Mouse (Mus musculus) midbrain, embryonic 16.5 days (tissue): ENCODE data around the gene Med14. TPM values are rescaled to one million over a fixed set of nuclear protein-coding genes. Genes with fewer than 3 reads are reported as not detected.

Source experiments
- ATAC-seq: fragments of 200-750 bp; cut with Nextera tagmentation; 2 replicates; pipeline ENCODE4 v1.8.0; 2017; ENCODE audit warnings: moderate TSS enrichment
- H3K27ac ChIP-seq: fragments of 300-500 bp; sonication (generic); 2 replicates; pipeline ENCODE4 v1.5.1; 2014; ENCODE audit warnings: mild to moderate bottlenecking, low read length, mixed read lengths
- H3K27me3 ChIP-seq: fragments of 300-500 bp; sonication (generic); 2 replicates; pipeline ENCODE4 v1.6.1; 2014; ENCODE audit warnings: low read depth, low read length, mixed read lengths; ENCODE audit not compliant: control insufficient read depth, insufficient read depth
- H3K36me3 ChIP-seq: fragments of 300-500 bp; sonication (generic); 2 replicates; pipeline ENCODE4 v1.6.1; 2014; ENCODE audit warnings: mild to moderate bottlenecking, low read length, moderate library complexity, mixed read lengths; ENCODE audit not compliant: control insufficient read depth, insufficient read depth
- H3K4me1 ChIP-seq: fragments of 300-500 bp; sonication (generic); 2 replicates; pipeline ENCODE4 v1.6.1; 2014; ENCODE audit warnings: mild to moderate bottlenecking, low read length, mixed read lengths; ENCODE audit not compliant: control insufficient read depth, insufficient read depth
- H3K4me2 ChIP-seq: fragments of 300-500 bp; sonication (generic); 2 replicates; pipeline ENCODE4 v1.6.1; 2014; ENCODE audit warnings: mild to moderate bottlenecking, low read length, mixed read lengths
- H3K4me3 ChIP-seq: fragments of 300-500 bp; sonication (generic); 2 replicates; pipeline ENCODE4 v1.5.1; 2014; ENCODE audit warnings: low read depth, mild to moderate bottlenecking, low read length, moderate library complexity, mixed read lengths
- H3K9ac ChIP-seq: fragments of 300-500 bp; sonication (generic); 2 replicates; pipeline ENCODE4 v1.6.1; 2014; ENCODE audit warnings: low read depth, low read length, mixed read lengths
- H3K9me3 ChIP-seq: fragments of 300-500 bp; sonication (generic); replicated peaks from 2 replicates; pipeline ENCODE4 v1.6.1; 2014; ENCODE audit warnings: mild to moderate bottlenecking, low read length, mixed read lengths; ENCODE audit not compliant: control insufficient read depth, poor library complexity, severe bottlenecking
- WGBS: fragments of 180-500 bp; shearing (Covaris S2); extraction: QIAGEN DNeasy Blood & Tissue Kit; methylation state at CpG from one replicate; pipeline ENCODE4 v1.1.7; 2014; 5-methylcytosine and 5-hydroxymethylcytosine counted together
- polyA plus RNA-seq: library from polyadenylated mRNA; unstranded; fragments of >200 nt; fragmentation: Nextera tagmentation; extraction: Ambion mirVana; gene quantifications from 2 replicates; pipeline ENCODE4 v1.2.1, GENCODE M21; 2015

Med14 gene
- polyA plus RNA-seq, 1 experiment from 2014 or later, result 11.8 TPM

DNA sequence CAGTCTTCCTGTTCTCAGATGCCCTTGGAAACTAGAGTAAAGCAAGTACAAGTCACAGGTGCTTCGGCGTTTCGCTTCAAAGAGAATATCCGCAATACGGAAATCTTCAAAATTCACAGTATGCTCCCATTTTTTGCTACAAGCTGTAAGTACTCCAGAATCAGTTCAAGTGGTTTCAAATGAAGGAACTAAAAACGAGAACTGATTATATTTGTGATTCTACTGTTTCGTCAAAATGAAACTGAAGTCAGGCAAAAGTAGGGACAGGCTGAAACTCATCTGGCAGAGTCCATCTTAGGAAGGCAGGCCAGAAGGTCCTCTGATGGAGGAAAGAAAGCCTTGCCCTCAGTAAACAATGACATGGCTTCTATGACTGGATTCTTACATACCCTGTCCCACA, 48.1 kb downstream of the Med14 start:
- no peak for ATAC-seq
- no peaks in the 10 kb centered on the region for H3K4me1 ChIP-seq
- H3K9ac ChIP-seq, result no peak overlapping the region
- H3K27ac ChIP-seq, result no peak overlapping the region
- no peaks in the 10 kb centered on the region for H3K27me3 ChIP-seq
- H3K9me3 ChIP-seq, result no peaks in the 10 kb centered on the region
- no peak overlapping the region for H3K4me2 ChIP-seq
- H3K4me3 ChIP-seq, result no peak overlapping the region
- H3K36me3 ChIP-seq, result 0 out of 2 replicates have a peak, but pooled peaks cover 4% of the 10 kb centered on the region
- WGBS, result 90% methylated on average over 7 of the region's 7 CpGs

- Histone ChIP-seq H3K9ac (no peak overlapping the region), H3K4me3 (no peak overlapping the region), H3K9me3 (no peaks in the 10 kb centered on the region), H3K36me3 (no peaks in the 10 kb centered on the region; the same call in 1 of the 2 replicates), H3K4me2 (no peak overlapping the region), H3K4me1 (no peaks in the 10 kb centered on the region), H3K27ac (no peak overlapping the region), H3K27me3 (no peaks in the 10 kb centered on the region)
- WGBS, result 89% methylated on average over 8 of the region's 8 CpGs
- ATAC-seq, result no peak
Observed at GRCm38 (mm10) chrX:12686910-12687309, 75.0 kb downstream of the Med14 start.

- no peak for ATAC-seq
- Histone ChIP-seq H3K4me2 (no peak overlapping the region), H3K9ac (no peak overlapping the region)
Observed at GRCm38 (mm10) chrX:12686071-12686470, 75.8 kb downstream of the Med14 start.

GRCm38 (mm10) chrX:12677396-12677795, 84.5 kb downstream of the Med14 start:
- Histone ChIP-seq H3K27me3 (no peaks in the 10 kb centered on the region), H3K4me2 (no peak overlapping the region), H3K4me3 (no peak overlapping the region), H3K9me3 (no peaks in the 10 kb centered on the region), H3K27ac (no peak overlapping the region), H3K36me3 (no peaks in the 10 kb centered on the region), H3K4me1 (peaks cover 7% of the 10 kb centered on the region), H3K9ac (no peak overlapping the region)
- WGBS, result 26% methylated on average over 6 of the region's 6 CpGs
- ATAC-seq, result no peak

More at GRCm38 (mm10) chrX:12686071-12686470, 75.8 kb downstream of the Med14 start:
- no peaks in the 10 kb centered on the region for H3K9me3 ChIP-seq
- no peaks in the 10 kb centered on the region for H3K4me1 ChIP-seq
- no peaks in the 10 kb centered on the region for H3K27me3 ChIP-seq
- no peaks in the 10 kb centered on the region; the same call in 1 of the 2 replicates for H3K36me3 ChIP-seq
- H3K27ac ChIP-seq, result no peak overlapping the region
- H3K4me3 ChIP-seq, result no peak overlapping the region

GRCm38 (mm10) chrX:12673054-12673775, 88.7 kb downstream of the Med14 start, which contains the start of gene 1810030O07Rik:
1810030O07Rik (minus strand) TSS chrX:12673668.
- Histone ChIP-seq H3K4me2 (peak within 1 kb of the TSS; percentile 64), H3K27me3 (no peaks in the 10 kb centered on the region), H3K4me3 (peak within 1 kb of the TSS; percentile 64), H3K4me1 (peaks cover 8% of the 10 kb centered on the region), H3K36me3 (no peaks in the 10 kb centered on the region), H3K9me3 (no peaks in the 10 kb centered on the region), H3K9ac (peak within 1 kb of the TSS; percentile 76), H3K27ac (peak within 1 kb of the TSS; percentile 85)
- WGBS, result 7% methylated on average over 42 of the region's 42 CpGs
- peak; percentile 100 for ATAC-seq

DNA sequence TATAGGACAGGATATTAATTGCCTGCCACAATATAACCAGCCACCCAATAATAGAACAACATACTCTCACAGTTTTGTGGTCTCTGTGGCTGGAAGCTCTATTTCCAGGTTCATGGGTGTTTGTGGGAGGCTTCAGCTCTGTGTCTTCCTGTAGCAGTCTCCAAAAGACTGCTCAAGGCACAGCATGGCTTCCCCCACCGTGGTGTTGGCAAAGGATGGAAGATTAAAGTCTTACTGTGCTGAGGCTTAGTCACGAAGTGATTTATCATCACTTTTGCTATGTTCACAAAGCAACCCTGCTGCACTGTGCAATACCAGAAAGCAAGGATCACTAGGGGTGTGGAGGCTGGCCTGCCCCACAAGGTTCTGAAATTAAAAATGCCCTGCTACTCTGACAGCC, 108.0 kb downstream of the Med14 start:
- 73% methylated on average over 2 of the region's 2 CpGs for WGBS
- Histone ChIP-seq H3K9me3 (no peaks in the 10 kb centered on the region), H3K36me3 (no peaks in the 10 kb centered on the region), H3K4me1 (no peaks in the 10 kb centered on the region), H3K27me3 (no peaks in the 10 kb centered on the region), H3K9ac (no peak overlapping the region), H3K4me2 (no peak overlapping the region), H3K4me3 (no peak overlapping the region), H3K27ac (no peak overlapping the region)
- no peak for ATAC-seq

DNA sequence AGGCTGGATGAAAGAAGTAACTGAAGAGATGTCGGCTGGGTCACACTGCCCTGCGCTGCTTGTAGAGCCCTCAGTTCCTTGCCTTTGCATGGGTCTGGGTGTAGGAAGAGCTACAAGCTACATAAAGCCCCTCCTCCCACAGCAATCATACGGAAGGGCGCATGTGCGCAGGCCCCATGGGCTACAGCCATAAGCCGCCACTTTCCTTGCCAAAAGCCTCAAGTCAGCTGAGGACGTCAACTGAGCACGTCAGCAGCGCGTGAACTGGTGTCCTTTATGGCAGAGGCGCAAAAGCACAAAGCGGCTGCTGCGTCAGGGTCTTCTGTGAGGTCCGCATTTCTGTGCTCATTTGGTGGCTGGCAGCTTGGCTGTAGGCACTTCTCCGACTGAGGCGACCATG, 110.0 kb downstream of the Med14 start:
- 92% methylated on average over 16 of the region's 16 CpGs for WGBS
- H3K27me3 ChIP-seq, result no peaks in the 10 kb centered on the region
- H3K36me3 ChIP-seq, result no peaks in the 10 kb centered on the region
- ATAC-seq, result no peak
- no peak overlapping the region for H3K27ac ChIP-seq
- H3K4me3 ChIP-seq, result no peak overlapping the region
- no peak overlapping the region for H3K4me2 ChIP-seq
- H3K4me1 ChIP-seq, result no peaks in the 10 kb centered on the region
- H3K9me3 ChIP-seq, result no peaks in the 10 kb centered on the region
- no peak overlapping the region for H3K9ac ChIP-seq

- no peak overlapping the region for H3K4me3 ChIP-seq
- ATAC-seq, result peak; percentile 62; the same call in 1 of the 2 replicates
- H3K36me3 ChIP-seq, result no peaks in the 10 kb centered on the region
- no peak overlapping the region for H3K4me2 ChIP-seq
- no peaks in the 10 kb centered on the region for H3K4me1 ChIP-seq
- 55% methylated on average over 12 of the region's 12 CpGs for WGBS
- no peaks in the 10 kb centered on the region for H3K27me3 ChIP-seq
- no peak overlapping the region for H3K9ac ChIP-seq
- H3K27ac ChIP-seq, result no peak overlapping the region
- no peaks in the 10 kb centered on the region for H3K9me3 ChIP-seq
Observed at GRCm38 (mm10) chrX:12645531-12646304, 116.2 kb downstream of the Med14 start.

GRCm38 (mm10) chrX:12644976-12645375, 116.9 kb downstream of the Med14 start:
- Histone ChIP-seq H3K27me3 (no peaks in the 10 kb centered on the region), H3K4me3 (no peak overlapping the region), H3K4me1 (no peaks in the 10 kb centered on the region), H3K36me3 (no peaks in the 10 kb centered on the region), H3K4me2 (no peak overlapping the region), H3K27ac (no peak overlapping the region), H3K9ac (no peak overlapping the region), H3K9me3 (no peaks in the 10 kb centered on the region)
- 42% methylated on average over 2 of the region's 2 CpGs for WGBS
- no peak for ATAC-seq
